Mouse (Mus musculus) olfactory bulb, adult 2 months (tissue): ENCODE results near the gene Tsc1.

Experiments
- CTCF ChIP-seq: fragments of 200-500 bp; IDR thresholded peaks from 2 replicates; pipeline ENCODE4 v1.5.1; 2012; ENCODE audit warnings: low read depth, mild to moderate bottlenecking, low read length, moderate library complexity; ENCODE audit not compliant: insufficient read depth
- POLR2A ChIP-seq: fragments of 200-500 bp; IDR thresholded peaks from 2 replicates; pipeline ENCODE4 v1.6.1; 2012; ENCODE audit warnings: mild to moderate bottlenecking, low read depth, low read length, moderate library complexity; ENCODE audit not compliant: insufficient read depth

DNA sequence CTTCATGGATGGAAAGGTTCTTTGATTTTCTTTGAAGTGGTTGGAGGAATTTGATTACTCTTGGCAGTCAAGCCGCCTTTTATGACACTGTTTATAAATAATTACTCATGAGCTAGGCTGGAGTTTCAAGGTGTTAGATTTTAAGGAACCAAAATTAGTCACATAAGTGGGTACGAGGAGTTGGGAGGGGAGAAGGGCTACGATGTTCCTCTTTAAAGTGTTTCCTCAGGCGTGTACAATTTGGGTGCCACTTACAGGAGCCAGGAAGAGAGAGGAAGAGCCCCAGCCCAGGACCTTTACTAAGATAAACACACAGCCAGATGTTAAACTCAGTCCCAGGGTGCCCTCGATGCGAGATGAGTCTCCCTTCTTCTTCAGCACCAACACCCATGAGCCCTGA, 65.8 kb downstream of the Tsc1 start:
- TF ChIP-seq POLR2A (no peak), CTCF (no peak)
